Mouse (Mus musculus): Measurements from ENCODE around the gene Rhox4d.
"Not testable (repeated sequence)": the region's sequence is repeated elsewhere in the genome, so short reads cannot be mapped to it uniquely, and the experiment has no call there.

The Rhox4d gene

DNA sequence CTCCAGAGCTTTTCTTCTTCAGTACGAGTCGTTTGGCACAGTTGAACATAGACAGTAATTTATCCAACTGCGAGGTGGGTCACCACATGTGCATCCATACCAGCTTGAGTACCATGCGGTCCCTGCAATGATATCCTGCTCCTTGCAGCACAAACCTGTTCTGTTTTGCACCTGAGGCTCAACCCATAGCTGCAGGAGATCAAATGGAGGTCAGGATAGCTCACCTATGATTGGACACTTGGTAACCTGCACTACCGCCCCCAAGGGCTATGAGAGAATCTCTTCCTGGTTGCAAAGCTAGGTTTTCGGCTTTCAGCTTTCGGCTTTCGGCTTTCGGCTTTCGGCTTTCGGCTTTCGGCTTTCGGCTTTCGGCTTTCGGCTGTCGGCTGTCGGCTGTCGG, at the start of gene Rhox4d:
TSS of gene Rhox4d (plus strand) at position 301 of the 400 bp plus-strand sequence.
- CTCF ChIA-PET, result not testable (repeated sequence)

DNA sequence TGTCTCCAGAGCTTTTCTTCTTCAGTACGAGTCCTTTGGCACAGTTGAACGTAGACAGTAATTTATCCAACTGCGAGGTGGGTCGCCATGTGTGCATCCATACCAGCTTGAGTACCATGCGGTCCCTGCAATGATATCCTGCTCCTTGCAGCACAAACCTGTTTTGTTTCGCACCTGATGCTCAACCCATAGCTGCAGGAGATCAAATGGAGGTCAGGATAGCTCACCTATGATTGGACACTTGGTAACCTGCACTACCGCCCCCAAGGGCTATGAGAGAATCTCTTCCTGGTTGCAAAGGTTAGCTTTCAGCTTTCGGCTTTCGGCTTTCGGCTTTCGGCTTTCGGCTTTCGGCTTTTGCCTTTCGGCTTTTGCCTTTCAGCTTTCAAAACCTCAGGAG, 34.1 kb upstream of the Rhox4d start, which contains the start of gene Rhox4c:
TSS of gene Rhox4c (plus strand) at position 301 of the 400 bp plus-strand sequence.
- CTCF ChIA-PET, result not testable (repeated sequence)

- CTCF ChIA-PET, result not testable (repeated sequence)
Observed at GRCm38 (mm10) chrX:37530152-37530551, 16.0 kb downstream of the Rhox4d start, which contains the start of gene Rhox2e. Gene Rhox2e (plus strand): TSS chrX:37530452.

DNA sequence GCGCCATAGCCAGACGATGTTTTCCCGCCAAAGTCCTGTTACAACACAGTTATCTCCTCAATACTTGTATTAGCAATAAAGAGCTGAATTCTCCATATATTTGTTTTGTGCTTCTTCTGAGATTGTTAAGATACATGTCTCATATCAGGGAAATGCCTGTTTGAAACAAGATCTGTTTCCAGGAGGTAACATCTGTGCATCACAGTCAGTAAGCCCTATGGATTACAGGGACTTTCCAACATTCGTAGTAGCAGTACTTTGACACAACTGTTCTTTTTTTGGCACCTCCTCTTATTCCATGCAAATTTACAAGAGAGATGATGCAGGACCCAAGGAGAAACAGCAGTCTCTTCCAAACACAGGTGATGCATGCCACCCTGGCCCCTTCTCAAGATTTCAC, 27.6 kb downstream of the Rhox4d start, which contains the start of gene Rhox3e:
TSS of gene Rhox3e (plus strand) at position 301 of the 400 bp plus-strand sequence.
- CTCF ChIA-PET, result not testable (repeated sequence)

GRCm38 (mm10) chrX:37557112-37557511, 43.0 kb downstream of the Rhox4d start, which contains the start of gene Rhox4e:
Gene Rhox4e (plus strand): TSS chrX:37557412.
- CTCF ChIA-PET, result not testable (repeated sequence)
